Mouse (Mus musculus): ENCODE data around the gene Il13ra1. TPM values are rescaled to one million over a fixed set of nuclear protein-coding genes. Genes with fewer than 3 reads are reported as not detected.

The Il13ra1 gene
- polyA plus RNA-seq (2015; fragmentation: Nextera tagmentation; extraction: Ambion mirVana) = 7.9 and 8.4 TPM in 2 replicates

GRCm38 (mm10) chrX:36111622-36112421 lies at the start of gene Il13ra1:
Il13ra1 (plus strand) TSS chrX:36112110.
- peak within 1 kb of the TSS; percentile 53 for H3K4me3 ChIP-seq
- H3K4me1 ChIP-seq = no peaks in the 10 kb centered on the region
- H3K27me3 ChIP-seq = no peaks in the 10 kb centered on the region
- H3K4me2 ChIP-seq (replicated peaks) = peak within 1 kb of the TSS; percentile 71
- no peak within 1 kb of the TSS for H3K27ac ChIP-seq
- ATAC-seq (ENCODE audit: low FRiP score, low read depth) = peak; percentile 64; the same call in 1 of the 2 replicates
- no peaks in the 10 kb centered on the region for H3K9me3 ChIP-seq
- WGBS = 14% methylated on average over 48 of the region's 51 CpGs
- peak within 1 kb of the TSS; percentile 58 for H3K9ac ChIP-seq
- H3K36me3 ChIP-seq = no peaks in the 10 kb centered on the region

GRCm38 (mm10) chrX:36073997-36074396 lies 37.9 kb upstream of the Il13ra1 start:
- no peaks in the 10 kb centered on the region for H3K9me3 ChIP-seq
- H3K9ac ChIP-seq = no peak overlapping the region
- no peak overlapping the region for H3K4me3 ChIP-seq
- no peak overlapping the region for H3K27ac ChIP-seq
- no peaks in the 10 kb centered on the region for H3K36me3 ChIP-seq
- H3K4me2 ChIP-seq (replicated peaks) = no peak overlapping the region
- H3K4me1 ChIP-seq = no peaks in the 10 kb centered on the region
- H3K27me3 ChIP-seq = no peaks in the 10 kb centered on the region
- no peak for ATAC-seq (ENCODE audit: low FRiP score, low read depth)
- WGBS = 69% methylated on average over 2 of the region's 2 CpGs

DNA sequence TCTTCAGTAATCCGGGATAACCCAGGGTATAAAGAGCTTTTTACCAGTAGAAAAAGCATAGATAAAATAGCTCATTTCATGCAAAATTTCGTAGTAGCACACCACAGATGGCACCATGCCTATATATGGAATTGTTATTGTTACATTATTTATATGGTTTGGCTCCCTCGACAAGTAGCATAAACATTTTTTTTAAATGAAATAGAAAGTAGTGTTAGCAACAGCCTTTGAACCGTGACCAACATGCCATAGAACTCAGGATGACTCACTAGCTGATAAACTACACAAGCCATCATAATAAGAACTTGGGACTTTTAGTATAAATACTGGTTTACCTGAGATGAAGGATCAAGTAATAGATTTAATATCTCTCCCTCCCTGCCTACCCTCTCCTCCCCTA lies 34.7 kb upstream of the Il13ra1 start:
- H3K4me1 ChIP-seq = no peaks in the 10 kb centered on the region
- H3K27me3 ChIP-seq = no peaks in the 10 kb centered on the region
- H3K27ac ChIP-seq = no peak overlapping the region
- H3K36me3 ChIP-seq = no peaks in the 10 kb centered on the region
- no peak overlapping the region for H3K4me3 ChIP-seq
- WGBS = 77% methylated on average over 4 of the region's 4 CpGs
- ATAC-seq (ENCODE audit: low FRiP score, low read depth) = no peak
- no peak overlapping the region for H3K4me2 ChIP-seq (replicated peaks)
- H3K9ac ChIP-seq = no peak overlapping the region
- H3K9me3 ChIP-seq = no peaks in the 10 kb centered on the region

GRCm38 (mm10) chrX:36082917-36083316 lies 29.0 kb upstream of the Il13ra1 start:
- no peak for ATAC-seq (ENCODE audit: low FRiP score, low read depth)
- H3K4me1 ChIP-seq = no peaks in the 10 kb centered on the region
- no peak overlapping the region for H3K4me3 ChIP-seq
- WGBS = 48% methylated on average over 1 of the region's 1 CpGs
- H3K27me3 ChIP-seq = no peaks in the 10 kb centered on the region
- H3K9ac ChIP-seq = no peak overlapping the region
- H3K4me2 ChIP-seq (replicated peaks) = no peak overlapping the region
- no peaks in the 10 kb centered on the region for H3K9me3 ChIP-seq
- no peaks in the 10 kb centered on the region for H3K36me3 ChIP-seq
- no peak overlapping the region for H3K27ac ChIP-seq

DNA sequence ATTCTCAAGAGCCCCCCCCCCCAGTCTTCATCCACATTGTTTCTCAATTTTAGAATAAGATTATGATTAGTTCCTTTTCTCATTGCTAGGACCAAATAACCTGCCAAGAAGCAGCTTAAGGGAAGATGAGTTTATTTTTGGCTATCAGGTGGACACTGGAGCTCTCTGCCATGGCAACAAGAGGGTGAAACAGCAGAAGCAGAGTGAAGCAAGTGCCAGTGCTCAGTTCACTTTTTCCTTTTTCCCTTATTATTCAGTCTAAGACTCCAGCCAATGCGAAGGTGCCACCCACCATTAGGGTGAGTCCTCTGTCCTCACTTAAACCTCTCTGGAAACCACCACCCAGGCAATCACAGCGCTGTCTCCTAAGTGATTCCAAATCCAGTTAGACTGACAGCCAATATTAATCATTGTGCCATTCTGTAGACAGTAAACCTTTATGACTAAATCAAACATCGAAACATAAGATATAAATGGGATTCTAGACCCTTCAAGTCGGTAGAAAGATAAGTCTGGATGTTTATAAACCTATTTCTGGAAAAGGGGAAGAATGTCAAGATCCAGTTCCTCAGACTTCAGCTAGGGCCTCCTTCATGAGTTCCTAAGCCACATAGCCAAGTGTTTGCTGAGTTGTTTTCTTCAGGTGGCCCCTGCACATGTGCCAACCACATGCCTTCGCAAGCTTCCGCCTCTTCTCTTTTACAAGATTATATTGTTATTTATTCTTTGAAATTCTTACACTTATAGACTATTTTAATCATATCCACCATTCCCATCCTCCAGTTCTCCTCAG lies 23.2 kb upstream of the Il13ra1 start:
- Histone ChIP-seq H3K36me3 (no peaks in the 10 kb centered on the region), H3K4me2 (replicated peaks) (no peak overlapping the region), H3K9me3 (no peaks in the 10 kb centered on the region), H3K4me1 (no peaks in the 10 kb centered on the region), H3K9ac (no peak overlapping the region), H3K27ac (no peak overlapping the region), H3K4me3 (no peak overlapping the region), H3K27me3 (no peaks in the 10 kb centered on the region)
- no peak for ATAC-seq (ENCODE audit: low FRiP score, low read depth)
- 79% methylated on average over 6 of the region's 6 CpGs for WGBS

GRCm38 (mm10) chrX:36100883-36101282 lies 11.0 kb upstream of the Il13ra1 start:
- 91% methylated on average over 1 of the region's 1 CpGs for WGBS
- Histone ChIP-seq H3K9me3 (no peaks in the 10 kb centered on the region), H3K27ac (no peak overlapping the region), H3K4me3 (no peak overlapping the region), H3K36me3 (no peaks in the 10 kb centered on the region), H3K9ac (no peak overlapping the region), H3K4me1 (no peaks in the 10 kb centered on the region), H3K4me2 (replicated peaks) (no peak overlapping the region), H3K27me3 (no peaks in the 10 kb centered on the region)
- ATAC-seq (ENCODE audit: low FRiP score, low read depth) = no peak

GRCm38 (mm10) chrX:36101318-36101717 lies 10.6 kb upstream of the Il13ra1 start:
- Histone ChIP-seq H3K9ac (no peak overlapping the region), H3K4me3 (no peak overlapping the region), H3K4me2 (replicated peaks) (no peak overlapping the region), H3K9me3 (no peaks in the 10 kb centered on the region), H3K27me3 (no peaks in the 10 kb centered on the region), H3K4me1 (no peaks in the 10 kb centered on the region), H3K27ac (no peak overlapping the region), H3K36me3 (no peaks in the 10 kb centered on the region)
- ATAC-seq (ENCODE audit: low FRiP score, low read depth) = no peak
- 77% methylated on average over 3 of the region's 3 CpGs for WGBS

DNA sequence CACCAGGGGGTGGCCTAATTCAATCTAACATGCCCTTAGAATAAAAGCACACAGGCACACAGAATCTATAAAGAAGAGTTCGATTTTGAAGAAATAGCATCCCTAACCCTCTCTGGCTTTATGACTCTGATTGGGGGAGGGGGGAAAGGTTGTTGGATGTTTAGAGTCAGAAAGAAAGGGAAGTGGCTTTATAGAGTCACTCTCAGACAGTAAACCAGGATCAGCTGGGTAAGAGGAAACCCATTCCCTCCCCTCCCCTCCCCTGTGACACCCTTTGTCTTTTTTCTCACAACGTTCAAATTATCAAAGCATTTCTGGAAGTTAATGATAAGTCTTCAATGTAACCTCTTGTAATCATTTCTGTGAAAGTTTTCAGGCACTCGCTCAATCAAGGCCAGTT lies 3.3 kb upstream of the Il13ra1 start:
- Histone ChIP-seq H3K27me3 (no peaks in the 10 kb centered on the region), H3K27ac (no peak overlapping the region), H3K4me2 (replicated peaks) (no peak overlapping the region), H3K4me1 (no peaks in the 10 kb centered on the region), H3K36me3 (no peaks in the 10 kb centered on the region), H3K9me3 (no peaks in the 10 kb centered on the region), H3K4me3 (no peak overlapping the region), H3K9ac (no peak overlapping the region)
- WGBS = 41% methylated on average over 3 of the region's 3 CpGs
- no peak for ATAC-seq (ENCODE audit: low FRiP score, low read depth)

DNA sequence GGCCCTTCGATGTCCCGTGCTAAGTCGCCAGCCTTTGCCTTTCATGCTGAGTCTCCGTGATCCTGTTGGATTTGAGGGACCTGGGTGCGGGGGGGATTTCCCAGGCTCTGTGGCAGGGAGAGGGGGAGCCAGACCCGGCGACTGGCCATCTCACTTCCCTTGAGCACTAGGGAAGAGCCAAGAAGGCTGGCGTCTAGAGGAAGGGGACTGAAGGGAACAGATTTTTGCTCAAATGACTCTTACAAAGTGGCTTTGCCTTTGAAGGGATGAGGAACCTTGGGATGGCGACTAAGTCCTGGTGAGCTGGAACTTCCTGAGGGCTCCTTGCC lies 476 bp downstream of the Il13ra1 start:
- no peak overlapping the region for H3K27ac ChIP-seq
- WGBS = 8% methylated on average over 9 of the region's 9 CpGs
- H3K36me3 ChIP-seq = no peaks in the 10 kb centered on the region
- peak overlapping the region; percentile 53 for H3K4me3 ChIP-seq
- no peaks in the 10 kb centered on the region for H3K27me3 ChIP-seq
- peak overlapping the region; percentile 71 for H3K4me2 ChIP-seq (replicated peaks)
- H3K4me1 ChIP-seq = no peaks in the 10 kb centered on the region
- no peaks in the 10 kb centered on the region for H3K9me3 ChIP-seq
- peak overlapping the region; percentile 58 for H3K9ac ChIP-seq
- ATAC-seq (ENCODE audit: low FRiP score, low read depth) = no peak; the same call in 1 of the 2 replicates

DNA sequence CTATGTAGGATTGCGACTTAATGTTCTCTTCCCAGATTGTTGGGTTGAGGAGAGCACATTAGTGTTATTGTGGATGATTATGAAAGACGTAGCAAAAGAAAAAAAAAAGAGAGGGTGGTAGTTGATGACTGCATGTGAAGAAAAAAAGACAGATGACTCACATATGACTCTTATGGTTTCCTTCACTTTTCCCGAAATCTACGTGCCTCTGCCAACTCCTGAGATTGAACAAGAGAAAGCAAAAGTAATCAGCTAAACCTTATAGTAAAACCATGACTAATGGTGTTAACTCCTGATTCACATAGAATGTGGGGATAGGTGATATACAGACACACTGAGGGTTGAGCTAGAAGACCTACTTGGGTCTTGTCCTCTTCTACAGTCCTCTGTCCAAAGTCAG lies 3.3 kb downstream of the Il13ra1 start:
- no peaks in the 10 kb centered on the region for H3K9me3 ChIP-seq
- H3K36me3 ChIP-seq = no peaks in the 10 kb centered on the region
- no peaks in the 10 kb centered on the region for H3K27me3 ChIP-seq
- no peak overlapping the region for H3K9ac ChIP-seq
- no peaks in the 10 kb centered on the region for H3K4me1 ChIP-seq
- H3K4me2 ChIP-seq (replicated peaks) = no peak overlapping the region
- no peak overlapping the region for H3K27ac ChIP-seq
- ATAC-seq (ENCODE audit: low FRiP score, low read depth) = no peak
- no peak overlapping the region for H3K4me3 ChIP-seq
- 82% methylated on average over 4 of the region's 4 CpGs for WGBS

DNA sequence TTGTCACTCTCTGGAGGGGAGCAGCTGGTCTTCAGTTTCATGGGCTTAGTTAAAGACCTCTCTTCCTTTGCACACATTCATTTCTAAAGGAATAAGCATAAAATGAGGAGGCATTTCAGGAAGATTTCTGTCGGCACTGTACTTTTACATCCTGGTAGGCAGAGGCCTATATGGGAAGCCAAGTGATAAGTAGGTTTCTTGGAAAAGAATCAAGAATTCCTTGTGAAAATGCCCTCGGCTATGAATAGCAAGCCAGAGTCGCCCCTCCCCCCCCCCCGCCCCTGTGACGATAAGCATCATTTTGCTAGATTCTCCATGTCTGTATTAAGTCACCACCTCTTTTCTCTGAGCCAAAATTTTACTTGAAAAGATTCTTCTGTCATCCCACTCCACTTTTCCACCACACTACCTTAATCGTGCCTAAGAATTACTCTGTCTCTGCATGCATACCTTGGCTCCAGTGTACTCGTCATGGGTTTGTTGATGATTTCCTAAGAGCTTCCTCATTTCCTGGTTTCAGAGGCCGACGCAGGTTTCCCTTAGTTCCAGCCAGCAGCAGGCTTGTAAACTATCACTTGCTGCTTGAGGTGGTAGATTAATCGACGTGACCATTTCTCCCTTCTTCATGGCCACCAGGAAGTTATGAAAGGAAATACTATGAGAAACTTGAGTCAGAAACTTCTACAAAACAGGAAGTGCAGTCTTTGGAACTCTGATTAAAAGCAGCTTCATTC lies 17.3 kb downstream of the Il13ra1 start:
- H3K4me2 ChIP-seq (replicated peaks) = no peak overlapping the region
- no peaks in the 10 kb centered on the region for H3K27me3 ChIP-seq
- no peaks in the 10 kb centered on the region for H3K4me1 ChIP-seq
- no peaks in the 10 kb centered on the region for H3K36me3 ChIP-seq
- H3K27ac ChIP-seq = no peak overlapping the region
- H3K9me3 ChIP-seq = no peaks in the 10 kb centered on the region
- no peak overlapping the region for H3K4me3 ChIP-seq
- ATAC-seq (ENCODE audit: low FRiP score, low read depth) = no peak
- 58% methylated on average over 10 of the region's 11 CpGs for WGBS
- no peak overlapping the region for H3K9ac ChIP-seq

DNA sequence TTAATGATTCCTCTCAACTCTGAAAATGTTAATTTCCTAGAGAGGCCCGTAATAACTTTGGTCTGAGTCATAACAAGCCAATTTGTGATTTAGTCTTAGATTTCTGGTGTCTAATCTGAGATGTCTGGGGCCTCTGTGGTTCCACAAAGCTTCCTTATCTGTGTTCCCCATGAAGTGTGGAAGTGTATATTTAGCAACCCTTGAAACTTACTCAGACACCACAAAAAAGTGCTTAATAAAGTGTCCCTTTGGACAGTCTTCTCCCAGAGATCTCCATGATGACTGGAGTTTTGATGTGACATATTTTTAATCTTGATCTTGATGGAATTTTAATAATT lies 17.8 kb downstream of the Il13ra1 start:
- Histone ChIP-seq H3K36me3 (no peaks in the 10 kb centered on the region), H3K4me2 (replicated peaks) (no peak overlapping the region), H3K4me1 (no peaks in the 10 kb centered on the region), H3K27ac (no peak overlapping the region), H3K4me3 (no peak overlapping the region), H3K9ac (no peak overlapping the region), H3K9me3 (no peaks in the 10 kb centered on the region), H3K27me3 (no peaks in the 10 kb centered on the region)
- no peak for ATAC-seq (ENCODE audit: low FRiP score, low read depth)
- 50% methylated on average over 1 of the region's 1 CpGs for WGBS
